Mouse (Mus musculus) spleen, postnatal 36 days (tissue): ENCODE results near the gene Pgr.

ENCODE experiments used
- DNase-seq, 2 experiments: peaks; one replicate each; pipeline ENCODE4 v3.0.0; 2022; ENCODE audit warnings: low spot score in 2 of 2, mixed read lengths in 1 of 2

Gene Pgr

DNA sequence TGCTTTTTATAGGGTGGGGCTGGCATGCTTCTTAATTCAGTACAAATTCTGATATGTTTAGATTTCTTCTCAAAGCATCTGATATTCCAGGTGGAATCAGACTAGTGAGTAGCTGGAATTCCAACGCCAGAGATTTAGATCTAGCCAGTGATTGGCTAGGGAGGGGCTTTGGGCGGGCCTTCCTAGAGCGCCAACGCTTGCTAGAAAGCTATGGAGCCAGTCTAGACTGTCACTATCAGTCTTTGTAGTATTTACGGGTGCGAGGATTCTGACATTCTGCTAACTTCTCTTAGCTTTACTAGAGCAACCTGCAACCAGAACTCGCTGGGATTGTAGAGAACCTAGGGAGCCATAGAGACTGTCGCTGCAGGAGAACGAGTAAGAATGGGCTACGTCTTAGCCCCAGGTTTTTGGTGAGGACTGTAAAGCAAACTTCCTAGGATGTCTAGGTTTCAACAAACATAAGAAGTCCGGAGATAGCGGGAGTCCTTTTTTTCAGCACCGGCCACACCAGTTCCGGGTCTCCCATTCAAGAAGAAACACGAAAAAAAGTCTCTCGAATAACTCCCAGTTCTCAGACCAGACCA, at the start of gene Pgr:
TSS of gene Pgr (plus strand) at position 218 of the 587 bp plus-strand sequence.
- no peak for DNase-seq

GRCm38 (mm10) chr9:8857455-8857854, 42.2 kb upstream of the Pgr start:
- DNase-seq, result no peak

DNA sequence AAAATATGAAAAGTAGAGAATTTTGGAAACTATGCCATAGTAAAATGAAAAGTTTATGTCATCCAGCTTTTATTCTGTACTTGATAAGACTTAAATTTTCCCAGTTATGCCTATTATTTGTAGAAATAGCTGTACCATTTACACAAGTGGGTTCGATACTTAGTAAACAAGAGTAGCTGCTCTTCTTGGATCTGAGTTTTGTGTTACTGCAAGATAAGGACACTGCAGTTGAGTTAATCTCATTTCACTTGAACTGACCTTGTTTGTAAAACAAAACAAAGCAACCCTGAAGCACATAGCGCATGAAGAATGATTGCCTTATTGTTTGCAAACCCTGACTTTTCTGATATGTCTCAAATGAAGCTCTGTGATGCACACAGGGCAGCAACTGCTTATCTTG, 31.1 kb upstream of the Pgr start:
- DNase-seq, result no peak

DNA sequence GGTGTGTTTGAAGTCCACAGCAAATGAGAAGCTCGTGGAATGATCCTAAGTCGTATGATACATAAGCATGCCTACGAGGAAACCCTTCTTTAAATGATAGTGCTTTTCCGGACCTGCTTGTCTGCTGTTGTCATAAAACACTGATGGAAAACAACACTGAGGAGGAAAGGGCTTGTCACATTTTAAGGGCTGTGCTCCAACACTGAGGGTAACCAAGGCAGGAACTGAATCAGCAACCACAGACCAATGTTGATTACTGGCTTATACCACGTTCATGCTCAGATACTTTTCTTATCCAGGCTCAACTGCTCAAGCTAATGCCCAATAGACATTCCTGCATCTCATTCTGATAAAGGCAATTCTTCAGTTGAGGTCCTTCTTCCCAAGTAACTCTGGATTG, 4.4 kb upstream of the Pgr start:
- no peak for DNase-seq

GRCm38 (mm10) chr9:8900203-8901012, 775 bp downstream of the Pgr start:
- DNase-seq, result no peak

GRCm38 (mm10) chr9:8901013-8901646, 1.5 kb downstream of the Pgr start:
- no peak for DNase-seq

DNA sequence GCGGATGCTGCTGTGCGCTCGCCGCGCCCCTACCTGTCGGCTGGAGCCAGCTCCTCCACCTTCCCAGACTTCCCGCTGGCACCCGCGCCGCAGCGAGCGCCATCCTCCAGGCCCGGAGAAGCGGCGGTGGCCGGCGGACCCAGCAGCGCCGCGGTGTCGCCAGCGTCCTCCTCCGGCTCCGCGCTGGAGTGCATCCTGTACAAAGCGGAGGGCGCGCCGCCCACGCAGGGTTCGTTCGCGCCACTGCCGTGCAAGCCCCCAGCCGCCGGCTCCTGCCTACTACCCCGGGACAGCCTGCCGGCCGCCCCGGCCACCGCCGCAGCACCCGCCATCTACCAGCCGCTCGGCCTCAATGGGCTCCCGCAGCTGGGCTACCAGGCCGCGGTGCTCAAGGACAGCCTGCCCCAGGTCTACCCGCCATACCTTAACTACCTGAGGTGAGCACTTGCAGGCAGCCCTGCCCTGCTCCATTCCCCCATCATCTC, 2.1 kb downstream of the Pgr start:
- DNase-seq, result no peak

- no peak for DNase-seq
These were observed 2.6 kb downstream of the Pgr start for GRCm38 (mm10) chr9:8902277-8902676.

- DNase-seq, result no peak
These were observed 27.9 kb downstream of the Pgr start for GRCm38 (mm10) chr9:8927561-8927960.

GRCm38 (mm10) chr9:8937753-8938152, 38.1 kb downstream of the Pgr start:
- DNase-seq, result no peak

DNA sequence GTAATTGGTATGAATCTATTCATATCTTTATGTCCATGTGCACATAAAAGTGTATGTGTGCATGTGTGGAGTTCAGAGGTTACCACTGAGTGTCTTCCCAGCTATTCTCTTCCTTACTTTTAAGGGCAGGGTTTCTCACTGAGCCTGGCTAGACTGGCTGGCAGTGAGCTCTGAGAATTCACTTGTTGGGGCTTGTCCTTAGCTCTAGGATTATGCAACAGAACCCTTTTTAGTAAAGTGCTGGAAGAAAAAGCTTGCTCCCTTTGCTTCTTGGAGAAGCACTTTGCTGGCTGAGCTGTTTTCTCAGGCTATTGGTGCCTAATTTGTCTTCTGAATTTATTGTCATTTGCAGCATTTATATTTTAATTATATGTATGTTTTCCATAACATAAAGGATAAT, 53.7 kb downstream of the Pgr start:
- no peak for DNase-seq

GRCm38 (mm10) chr9:8964512-8965133, 65.0 kb downstream of the Pgr start:
- DNase-seq, result no peak

GRCm38 (mm10) chr9:8970240-8970639, 70.6 kb downstream of the Pgr start:
- no peak for DNase-seq

DNA sequence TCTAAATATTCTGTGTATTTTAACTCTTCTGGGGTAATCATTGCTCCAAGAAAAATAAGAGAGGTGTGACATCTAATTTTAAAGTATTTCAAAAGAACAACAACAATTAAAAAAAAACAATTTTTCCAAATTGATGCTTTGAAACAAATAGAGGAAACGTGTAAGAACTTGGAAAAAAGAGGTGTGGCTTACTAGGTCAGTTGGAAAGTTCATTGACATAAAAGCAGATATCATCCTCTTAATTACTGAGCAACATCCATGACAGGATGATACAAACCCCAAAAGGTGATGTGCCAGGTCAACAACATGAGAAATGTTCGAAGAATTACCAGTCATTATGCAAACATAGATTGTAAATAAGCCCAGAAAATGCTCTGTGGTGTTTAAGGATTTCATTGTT, 71.9 kb downstream of the Pgr start, which contains the start of gene Gm16485:
TSS of gene Gm16485 (plus strand) at position 301 of the 400 bp plus-strand sequence.
- no peak for DNase-seq

GRCm38 (mm10) chr9:8977775-8978174, 78.1 kb downstream of the Pgr start:
- DNase-seq, result no peak

DNA sequence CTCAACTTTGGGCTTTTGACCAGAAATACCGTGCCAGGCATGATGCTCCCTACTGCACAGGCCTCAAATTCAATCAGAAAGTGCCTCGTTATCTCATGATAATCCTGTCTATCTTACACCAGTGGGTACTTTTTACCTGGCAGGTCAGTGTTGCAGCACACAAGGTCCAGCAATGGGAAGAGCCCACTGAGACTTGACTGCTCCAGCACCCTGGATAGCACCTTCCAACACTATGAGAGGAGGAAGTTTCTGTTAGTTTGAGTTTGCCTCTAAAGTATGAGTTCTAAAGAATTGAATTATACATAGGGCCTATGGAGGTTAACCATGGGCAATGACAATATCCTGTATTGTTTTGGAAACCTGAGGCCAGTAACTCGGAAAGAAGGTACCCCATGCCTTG, 82.7 kb downstream of the Pgr start:
- DNase-seq, result no peak

- DNase-seq, result no peak
These were observed 96.9 kb downstream of the Pgr start for GRCm38 (mm10) chr9:8996494-8996893.

DNA sequence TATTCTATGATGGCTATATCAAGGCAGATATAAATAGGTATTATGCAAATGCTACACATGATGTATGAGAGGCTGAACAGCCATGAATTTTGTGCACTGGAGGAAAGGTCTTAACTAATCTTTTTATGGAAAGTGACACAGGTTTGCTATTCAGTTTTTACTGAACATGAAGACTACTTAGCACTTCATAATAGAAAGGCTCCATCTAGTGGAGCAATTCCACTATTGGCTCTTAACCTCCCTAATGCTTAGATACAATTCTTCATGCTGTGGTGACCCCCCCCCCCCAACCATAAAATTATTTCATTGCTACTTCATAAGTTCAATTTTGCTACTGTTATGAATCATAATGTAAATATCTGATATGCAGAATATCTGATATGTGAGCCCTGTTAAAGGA, 101.5 kb downstream of the Pgr start:
- DNase-seq, result no peak

- no peak for DNase-seq
These were observed 115.5 kb downstream of the Pgr start for GRCm38 (mm10) chr9:9015108-9015507.
